Mouse (Mus musculus): ENCODE measurements around the gene Fbxo17. TPM values are rescaled to one million over a fixed set of nuclear protein-coding genes. Genes with fewer than 3 reads are reported as not detected.
A peak's percentile ranks its signal among the peaks of the same experiment; 100 is the strongest.

Gene Fbxo17
- total and polyA plus RNA-seq, 3 experiments, result 0.27 TPM; not detected in 2

DNA sequence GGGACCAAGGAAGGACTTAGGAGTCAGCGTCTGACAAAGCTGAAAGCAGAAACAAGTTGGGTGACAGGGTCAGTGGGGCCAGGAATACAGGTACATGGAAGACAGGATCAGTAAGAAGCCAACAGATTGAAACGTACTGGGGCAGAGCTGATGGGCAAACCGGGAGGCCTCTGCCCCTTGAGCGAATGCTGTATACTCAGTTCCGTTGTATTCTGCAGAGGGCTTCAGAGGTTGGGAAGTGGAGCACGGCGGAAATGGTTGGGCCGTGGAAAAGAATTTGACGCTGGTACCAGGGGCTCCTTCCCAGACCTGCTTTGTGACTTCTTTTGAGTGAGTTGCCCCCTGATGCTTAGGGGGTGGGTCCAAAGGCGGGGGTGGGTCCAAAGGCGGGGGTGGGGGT, 16.6 kb downstream of the Fbxo17 start:
- H3K36me3 ChIP-seq (replicated peaks), result peaks cover 8% of the 10 kb centered on the region
- H3K4me1 ChIP-seq (ENCODE audit: insufficient read depth, low read depth, low read length), result peaks cover 3% of the 10 kb centered on the region; the same call in 1 of the 2 replicates
- TF ChIP-seq CTCF (IDR thresholded peaks at IDR 0.05; ENCODE audit: low read depth, low read length), result no peak
- no peak for ATAC-seq (ENCODE audit: extremely low read depth, insufficient number of reproducible peaks, low FRiP score, poor library complexity, severe bottlenecking)
- no peak for DNase-seq (ENCODE audit: low spot score)
- H3K4me3 ChIP-seq (ENCODE audit: low read depth, low read length), result no peak overlapping the region
- peaks cover 9% of the 10 kb centered on the region for H3K9me3 ChIP-seq (replicated peaks)
- peaks cover 7% of the 10 kb centered on the region; the same call in 1 of the 2 replicates for H3K27me3 ChIP-seq (ENCODE audit: insufficient read depth, low read length)

DNA sequence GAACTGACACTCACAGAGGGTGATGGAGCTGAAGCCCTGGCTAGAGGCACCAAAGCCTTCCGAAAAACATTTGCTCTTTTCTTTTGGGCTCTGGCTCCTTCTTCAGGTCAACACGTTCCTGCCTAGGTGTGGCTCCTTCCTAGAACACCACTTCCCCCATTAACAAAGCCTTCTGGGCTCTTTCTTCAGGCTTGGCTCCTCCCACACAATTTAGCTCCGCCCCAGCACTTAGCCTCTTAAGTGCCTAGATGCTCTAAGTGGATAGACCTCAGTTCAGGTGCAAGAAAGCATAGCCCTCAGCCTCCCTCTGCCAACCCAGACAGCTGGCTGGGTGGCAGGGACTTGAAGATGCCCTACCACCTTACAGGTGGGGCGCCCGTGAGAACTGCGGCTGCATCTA, 19.1 kb downstream of the Fbxo17 start:
- H3K36me3 ChIP-seq (replicated peaks), result peaks cover 31% of the 10 kb centered on the region
- no peak for ATAC-seq (ENCODE audit: extremely low read depth, insufficient number of reproducible peaks, low FRiP score, poor library complexity, severe bottlenecking)
- no peak for DNase-seq (ENCODE audit: low spot score)
- no peak overlapping the region for H3K4me3 ChIP-seq (ENCODE audit: low read depth, low read length)
- H3K9me3 ChIP-seq (replicated peaks), result peaks cover 9% of the 10 kb centered on the region
- TF ChIP-seq GATA2 (IDR thresholded peaks at IDR 0.05; ENCODE audit: borderline replicate concordance, low read depth, low read length) (no peak), POLR2AphosphoS5 (IDR thresholded peaks at IDR 0.05; ENCODE audit: insufficient replicate concordance, low read depth, low read length) (no peak), TAL1 (conservative IDR thresholded peaks at IDR 0.05; ENCODE audit: low read depth, low read length) (no peak), CTCF (IDR thresholded peaks at IDR 0.05; ENCODE audit: low read depth, low read length) (no peak), GATA1 (IDR thresholded peaks at IDR 0.05; ENCODE audit: borderline replicate concordance, low read length) (no peak)
- H3K4me1 ChIP-seq (ENCODE audit: insufficient read depth, low read depth, low read length), result peaks cover 19% of the 10 kb centered on the region
- H3K27me3 ChIP-seq (ENCODE audit: insufficient read depth, low read length), result peaks cover 2% of the 10 kb centered on the region; the same call in 1 of the 2 replicates

GRCm38 (mm10) chr7:28739829-28740228, 23.2 kb downstream of the Fbxo17 start:
- no peak for ATAC-seq (ENCODE audit: extremely low read depth, insufficient number of reproducible peaks, low FRiP score, poor library complexity, severe bottlenecking)
- TF ChIP-seq GATA2 (IDR thresholded peaks at IDR 0.05; ENCODE audit: borderline replicate concordance, low read depth, low read length), result no peak
- TF ChIP-seq TAL1 (conservative IDR thresholded peaks at IDR 0.05; ENCODE audit: low read depth, low read length), result no peak
- TF ChIP-seq POLR2AphosphoS5 (IDR thresholded peaks at IDR 0.05; ENCODE audit: insufficient replicate concordance, low read depth, low read length), result no peak
- no peak for TF ChIP-seq CTCF (IDR thresholded peaks at IDR 0.05; ENCODE audit: low read depth, low read length)
- no peak for TF ChIP-seq GATA1 (IDR thresholded peaks at IDR 0.05; ENCODE audit: borderline replicate concordance, low read length)
- H3K9me3 ChIP-seq (replicated peaks), result no peaks in the 10 kb centered on the region
- peaks cover 41% of the 10 kb centered on the region for H3K36me3 ChIP-seq (replicated peaks)
- no peaks in the 10 kb centered on the region for H3K27me3 ChIP-seq (ENCODE audit: insufficient read depth, low read length)
- H3K4me1 ChIP-seq (ENCODE audit: insufficient read depth, low read depth, low read length), result peaks cover 42% of the 10 kb centered on the region
- no peak for DNase-seq (ENCODE audit: low spot score)
- H3K4me3 ChIP-seq (ENCODE audit: low read depth, low read length), result peak overlapping the region; percentile 34; the same call in 1 of the 2 replicates

- ATAC-seq (ENCODE audit: extremely low read depth, insufficient number of reproducible peaks, low FRiP score, poor library complexity, severe bottlenecking) (no peak), DNase-seq (ENCODE audit: low spot score) (no peak)
- Histone ChIP-seq H3K36me3 (replicated peaks) (peaks cover 52% of the 10 kb centered on the region), H3K27me3 (ENCODE audit: insufficient read depth, low read length) (no peaks in the 10 kb centered on the region), H3K4me3 (ENCODE audit: low read depth, low read length) (peak overlapping the region; percentile 81), H3K9me3 (replicated peaks) (no peaks in the 10 kb centered on the region), H3K4me1 (ENCODE audit: insufficient read depth, low read depth, low read length) (peaks cover 39% of the 10 kb centered on the region)
- TF ChIP-seq TAL1 (conservative IDR thresholded peaks at IDR 0.05; ENCODE audit: low read depth, low read length) (no peak), GATA2 (IDR thresholded peaks at IDR 0.05; ENCODE audit: borderline replicate concordance, low read depth, low read length) (no peak), GATA1 (IDR thresholded peaks at IDR 0.05; ENCODE audit: borderline replicate concordance, low read length) (no peak)
Observed at GRCm38 (mm10) chr7:28740949-28741348, 24.3 kb downstream of the Fbxo17 start.

GRCm38 (mm10) chr7:28741368-28741708, 24.7 kb downstream of the Fbxo17 start:
- no peak for ATAC-seq (ENCODE audit: extremely low read depth, insufficient number of reproducible peaks, low FRiP score, poor library complexity, severe bottlenecking)
- no peaks in the 10 kb centered on the region for H3K27me3 ChIP-seq (ENCODE audit: insufficient read depth, low read length)
- H3K4me3 ChIP-seq (ENCODE audit: low read depth, low read length), result peak overlapping the region; percentile 81
- DNase-seq (ENCODE audit: low spot score), result peak; percentile 26
- H3K4me1 ChIP-seq (ENCODE audit: insufficient read depth, low read depth, low read length), result peaks cover 39% of the 10 kb centered on the region
- H3K36me3 ChIP-seq (replicated peaks), result peaks cover 56% of the 10 kb centered on the region
- no peaks in the 10 kb centered on the region for H3K9me3 ChIP-seq (replicated peaks)
- TF ChIP-seq CTCF (IDR thresholded peaks at IDR 0.05; ENCODE audit: low read depth, low read length) (no peak), TAL1 (conservative IDR thresholded peaks at IDR 0.05; ENCODE audit: low read depth, low read length) (no peak)

- H3K9me3 ChIP-seq (replicated peaks), result no peaks in the 10 kb centered on the region
- peaks cover 61% of the 10 kb centered on the region for H3K36me3 ChIP-seq (replicated peaks)
- H3K4me1 ChIP-seq (ENCODE audit: insufficient read depth, low read depth, low read length), result peaks cover 39% of the 10 kb centered on the region
- H3K4me3 ChIP-seq (ENCODE audit: low read depth, low read length), result peak within 1 kb of the TSS; percentile 81
- no peaks in the 10 kb centered on the region for H3K27me3 ChIP-seq (ENCODE audit: insufficient read depth, low read length)
- DNase-seq (ENCODE audit: low spot score), result peak; percentile 99
- ATAC-seq (ENCODE audit: extremely low read depth, insufficient number of reproducible peaks, low FRiP score, poor library complexity, severe bottlenecking), result peak; percentile 99
- TF ChIP-seq CTCF (IDR thresholded peaks at IDR 0.05; ENCODE audit: low read depth, low read length) (peak; percentile 53; the same call in 1 of the 2 replicates), GATA1 (IDR thresholded peaks at IDR 0.05; ENCODE audit: borderline replicate concordance, low read length) (no peak)
Observed at GRCm38 (mm10) chr7:28741709-28742438, 25.3 kb downstream of the Fbxo17 start, which contains the start of the genes Mrps12 and Sars2. Gene Mrps12, minus strand, starts transcription at chr7:28741820. Gene Sars2, plus strand, starts transcription at chr7:28741992.

DNA sequence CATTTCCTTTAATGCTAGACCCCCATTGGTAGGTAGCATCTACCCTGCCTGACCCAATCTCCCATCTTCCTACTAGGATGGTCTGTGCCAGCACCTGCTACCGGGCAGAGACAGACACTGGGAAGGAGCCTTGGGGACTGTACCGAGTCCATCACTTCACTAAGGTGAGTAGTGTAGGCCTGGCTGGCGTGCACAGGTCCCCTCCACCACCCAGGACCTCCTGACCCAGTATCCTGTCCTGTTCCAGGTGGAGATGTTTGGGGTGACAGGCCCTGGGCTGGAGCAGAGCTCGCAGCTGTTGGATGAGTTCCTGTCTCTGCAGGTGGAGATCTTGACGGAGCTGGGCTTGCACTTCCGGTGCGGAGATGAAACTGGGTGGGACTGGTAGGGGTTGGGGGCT, 33.3 kb downstream of the Fbxo17 start:
- no peak overlapping the region for H3K4me3 ChIP-seq (ENCODE audit: low read depth, low read length)
- ATAC-seq (ENCODE audit: extremely low read depth, insufficient number of reproducible peaks, low FRiP score, poor library complexity, severe bottlenecking) (no peak), DNase-seq (ENCODE audit: low spot score) (no peak)
- TF ChIP-seq GATA2 (IDR thresholded peaks at IDR 0.05; ENCODE audit: borderline replicate concordance, low read depth, low read length) (no peak), GATA1 (IDR thresholded peaks at IDR 0.05; ENCODE audit: borderline replicate concordance, low read length) (no peak), TAL1 (conservative IDR thresholded peaks at IDR 0.05; ENCODE audit: low read depth, low read length) (no peak), CTCF (IDR thresholded peaks at IDR 0.05; ENCODE audit: low read depth, low read length) (no peak), POLR2AphosphoS5 (IDR thresholded peaks at IDR 0.05; ENCODE audit: insufficient replicate concordance, low read depth, low read length) (no peak)
- H3K9me3 ChIP-seq (replicated peaks), result no peaks in the 10 kb centered on the region
- no peaks in the 10 kb centered on the region for H3K27me3 ChIP-seq (ENCODE audit: insufficient read depth, low read length)
- peaks cover 2% of the 10 kb centered on the region; the same call in 1 of the 2 replicates for H3K4me1 ChIP-seq (ENCODE audit: insufficient read depth, low read depth, low read length)
- H3K36me3 ChIP-seq (replicated peaks), result peaks cover 88% of the 10 kb centered on the region
